Mouse (Mus musculus) lung, postnatal 0 days (tissue): ENCODE data around the gene Krtap1-3.

Source experiments
- CTCF ChIP-seq: IDR thresholded peaks from 2 replicates; pipeline ENCODE4 v1.5.1; 2016; ENCODE audit warnings: antibody characterized with exemption, mild to moderate bottlenecking
- EP300 ChIP-seq: IDR thresholded peaks from 2 replicates; pipeline ENCODE4 v1.6.1; 2016; ENCODE audit warnings: antibody characterized with exemption, mild to moderate bottlenecking, control low read depth

DNA sequence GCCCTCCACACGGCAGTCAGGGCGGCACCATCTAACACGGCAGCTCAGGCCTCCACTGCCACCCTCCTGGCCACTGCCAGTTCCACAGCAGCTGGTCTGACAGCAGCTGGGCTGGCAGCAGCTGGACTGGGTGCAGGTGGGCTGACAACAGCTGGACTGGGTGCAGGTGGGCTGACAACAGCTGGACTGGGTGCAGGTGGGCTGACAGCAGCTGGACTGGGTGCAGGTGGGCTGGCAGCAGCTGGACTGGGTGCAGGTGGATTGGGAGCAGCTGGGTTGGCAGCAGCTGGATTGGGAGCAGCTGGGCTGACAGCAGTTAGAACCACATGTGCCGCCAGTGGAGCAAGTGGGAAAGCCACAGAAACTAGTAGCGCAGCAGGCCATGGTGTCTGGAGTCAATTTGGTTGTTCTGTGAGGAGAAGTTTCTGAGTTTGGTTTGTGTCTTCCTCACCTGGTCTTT is 7.9 kb downstream of the Krtap1-3 start, which contains the start of gene Krtap1-4:
- TF ChIP-seq CTCF: no peak
- no peak for TF ChIP-seq EP300
